Mouse (Mus musculus) c-Kit-negative CD71-positive TER-119-positive erythroid progenitor cells, embryonic 14.5 days (primary cell): Measurements from ENCODE around the gene Olfr364-ps1.

ENCODE experiments used
- DNase-seq: peaks from one replicate; pipeline ENCODE4 v3.0.0-alpha.2; 2013; ENCODE audit warnings: low read depth, low spot score

The Olfr364-ps1 gene

DNA sequence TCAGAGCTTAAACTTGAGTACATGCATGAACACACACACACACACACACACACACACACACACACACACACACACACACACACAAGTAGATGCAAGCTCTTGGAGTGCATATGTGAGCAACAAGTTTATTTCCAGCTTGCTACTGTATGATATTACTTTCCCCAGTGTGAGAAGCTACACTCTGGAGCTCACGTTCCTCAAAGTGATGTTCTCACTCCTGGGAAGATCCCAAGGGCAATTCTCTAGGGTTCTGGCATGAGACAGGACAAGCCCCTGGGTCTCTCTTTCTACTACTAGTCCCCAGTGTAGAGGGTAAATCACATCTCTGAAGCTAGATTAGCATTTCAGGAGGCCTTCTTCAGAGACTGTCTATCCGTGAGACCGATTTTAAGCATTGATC lies at the start of gene Olfr364-ps1:
Gene Olfr364-ps1, plus strand, starts transcription at position 301 of the 400 bp plus-strand sequence.
- DNase-seq = no peak

- DNase-seq = no peak
Observed at GRCm38 (mm10) chr2:37117810-37118209, 21.3 kb upstream of the Olfr364-ps1 start, which contains the start of gene Olfr362. Gene Olfr362, minus strand, starts transcription at chr2:37117910.

DNA sequence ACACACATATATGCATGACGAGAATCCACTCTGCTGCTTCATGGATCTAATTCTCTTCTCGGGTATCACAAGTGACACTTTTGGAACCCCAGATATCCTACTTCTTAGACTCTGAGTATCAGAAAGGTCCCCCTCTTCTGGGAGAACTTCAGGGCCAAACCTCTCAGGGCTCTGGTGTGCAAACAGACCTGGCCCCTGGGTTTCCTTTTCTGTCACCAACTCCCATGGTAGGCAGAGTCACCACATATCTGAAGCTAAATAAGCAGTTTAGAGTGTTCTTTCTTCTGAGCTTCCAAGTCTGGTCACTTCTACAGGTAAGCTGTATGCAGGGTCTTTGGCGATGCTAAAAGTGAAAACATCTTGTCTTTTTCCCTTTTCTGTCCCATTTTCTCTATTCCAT lies 48.8 kb downstream of the Olfr364-ps1 start, which contains the start of gene Olfr365:
Gene Olfr365, plus strand, starts transcription at position 301 of the 400 bp plus-strand sequence.
- DNase-seq = no peak
